Mouse (Mus musculus) small intestine, adult 2 months (tissue): ENCODE data around the gene Ptcra. TPM values are rescaled to one million over a fixed set of nuclear protein-coding genes. Genes with fewer than 3 reads are reported as not detected.
A peak's percentile ranks its signal among the peaks of the same experiment; 100 is the strongest.
"Not testable (repeated sequence)": the region's sequence is repeated elsewhere in the genome, so short reads cannot be mapped to it uniquely, and the experiment has no call there.

Source experiments
- H3K27ac ChIP-seq: fragments of 200-500 bp; 2 replicates; pipeline ENCODE4 v1.5.1; 2012; ENCODE audit warnings: low read depth, low read length, control low read depth, inconsistent platforms; ENCODE audit not compliant: insufficient read depth
- H3K27me3 ChIP-seq: fragments of 200-500 bp; 2 replicates; pipeline ENCODE4 v1.6.1; 2012; ENCODE audit warnings: mild to moderate bottlenecking, moderate library complexity, low read length, inconsistent platforms; ENCODE audit not compliant: control insufficient read depth, insufficient read depth
- H3K36me3 ChIP-seq: fragments of 200-500 bp; 2 replicates; pipeline ENCODE4 v1.6.1; 2012; ENCODE audit warnings: mild to moderate bottlenecking, low read length, control low read depth, inconsistent platforms; ENCODE audit not compliant: control insufficient read depth, insufficient read depth
- H3K4me1 ChIP-seq: fragments of 200-500 bp; 2 replicates; pipeline ENCODE4 v1.6.1; 2012; ENCODE audit warnings: low read length, inconsistent platforms, mixed read lengths; ENCODE audit not compliant: control insufficient read depth, insufficient read depth, insufficient read length
- H3K4me3 ChIP-seq: fragments of 200-500 bp; 2 replicates; pipeline ENCODE4 v1.5.1; 2012; ENCODE audit warnings: low read depth, mild to moderate bottlenecking, control low read depth, inconsistent platforms, low read length, moderate library complexity
- CTCF ChIP-seq: fragments of 200-500 bp; IDR thresholded peaks from 2 replicates; pipeline ENCODE4 v1.5.1; 2012; ENCODE audit warnings: low read depth, mild to moderate bottlenecking, control low read depth, inconsistent platforms, low read length, moderate library complexity, mixed read lengths; ENCODE audit not compliant: insufficient replicate concordance, insufficient read length; ENCODE audit errors: extremely low read depth
- POLR2A ChIP-seq: fragments of 200-500 bp; IDR thresholded peaks from 2 replicates; pipeline ENCODE4 v1.6.1; 2012; ENCODE audit warnings: low read depth, mild to moderate bottlenecking, control low read depth, inconsistent platforms, low read length, moderate library complexity
- WGBS: fragments of 180-500 bp; shearing (Covaris S2); methylation state at CpG from one replicate; pipeline ENCODE4 v1.1.7; 2018; 5-methylcytosine and 5-hydroxymethylcytosine counted together
- polyA plus RNA-seq: library from polyadenylated mRNA; depleted of rRNA; stranded (reverse); fragments of >200 nt; gene quantifications from 2 replicates; pipeline ENCODE4 v1.2.3, GENCODE M21; 2012

The Ptcra gene
- polyA plus RNA-seq, 1 experiment, result not detected

DNA sequence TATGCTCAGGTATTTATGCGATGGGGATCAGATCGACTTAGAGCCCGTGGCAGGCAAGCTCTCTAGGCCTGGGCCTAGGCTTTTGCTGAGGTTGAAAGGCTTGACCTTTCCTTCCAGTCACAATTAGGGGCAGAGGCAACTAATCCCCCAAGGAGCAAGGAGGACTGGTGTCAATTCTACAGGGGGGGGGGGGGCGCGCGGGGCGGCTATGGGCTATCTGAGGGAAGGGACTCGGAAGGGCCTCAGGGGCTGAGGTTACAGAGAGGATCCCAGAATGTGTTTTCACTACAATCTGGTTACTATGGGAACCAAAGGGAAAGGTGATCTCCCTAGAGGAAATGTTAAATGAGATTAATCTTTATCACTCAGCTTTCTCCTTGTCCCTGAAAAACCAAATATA lies 33.9 kb upstream of the Ptcra start:
- no peak overlapping the region for H3K27ac ChIP-seq
- peaks cover 26% of the 10 kb centered on the region for H3K36me3 ChIP-seq
- no peaks in the 10 kb centered on the region for H3K4me1 ChIP-seq
- TF ChIP-seq CTCF (no peak), POLR2A (no peak)
- H3K27me3 ChIP-seq, result no peaks in the 10 kb centered on the region
- WGBS, result 81% methylated on average over 8 of the region's 8 CpGs
- no peak overlapping the region for H3K4me3 ChIP-seq

DNA sequence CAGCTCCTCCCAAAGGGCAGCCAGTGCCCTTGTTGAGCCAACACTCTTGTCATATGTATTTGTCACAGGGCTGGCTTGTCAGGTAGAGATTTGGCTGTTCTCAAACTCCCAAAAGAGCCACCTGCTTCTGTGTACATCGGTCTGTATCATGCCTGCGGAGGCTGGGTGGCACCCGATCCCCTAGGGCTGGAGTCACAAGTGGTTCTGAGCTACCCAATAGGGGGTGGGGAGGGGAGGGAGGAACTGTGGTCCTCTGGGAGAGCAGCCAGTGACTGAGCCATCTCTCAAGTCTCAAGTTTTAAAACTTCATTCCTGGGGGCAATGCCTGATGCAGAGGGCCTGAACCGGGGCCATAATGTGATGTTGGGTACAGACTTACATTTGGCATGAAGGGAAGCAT lies 33.2 kb upstream of the Ptcra start:
- H3K36me3 ChIP-seq, result peaks cover 25% of the 10 kb centered on the region
- no peak overlapping the region for H3K27ac ChIP-seq
- WGBS, result 93% methylated on average over 4 of the region's 4 CpGs
- H3K4me1 ChIP-seq, result no peaks in the 10 kb centered on the region
- no peaks in the 10 kb centered on the region for H3K27me3 ChIP-seq
- TF ChIP-seq CTCF (no peak), POLR2A (no peak)
- no peak overlapping the region for H3K4me3 ChIP-seq

DNA sequence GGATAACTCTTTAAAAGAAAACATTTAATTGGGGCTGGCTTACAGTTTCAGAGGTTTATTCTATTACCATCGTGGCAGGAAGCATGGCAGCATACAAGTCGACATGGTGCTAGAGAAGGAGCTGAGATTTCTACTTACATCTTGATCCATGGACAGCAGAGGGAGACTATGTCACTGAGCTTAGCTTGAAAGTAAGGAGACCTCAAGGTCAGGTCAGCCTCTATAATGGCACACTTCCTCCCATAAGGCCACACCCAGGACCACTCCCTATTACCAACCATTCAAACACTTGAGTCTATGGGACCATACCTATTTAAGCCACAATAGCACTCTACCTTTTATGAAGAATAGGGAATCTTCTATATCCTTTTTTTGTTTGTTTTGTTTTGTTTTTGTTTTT lies 29.5 kb upstream of the Ptcra start:
- H3K27ac ChIP-seq, result no peak overlapping the region
- H3K27me3 ChIP-seq, result no peaks in the 10 kb centered on the region
- H3K36me3 ChIP-seq, result no peaks in the 10 kb centered on the region
- 78% methylated on average over 2 of the region's 2 CpGs for WGBS
- no peak overlapping the region for H3K4me3 ChIP-seq
- TF ChIP-seq CTCF (no peak), POLR2A (no peak)
- H3K4me1 ChIP-seq, result no peaks in the 10 kb centered on the region

GRCm38 (mm10) chr17:46787974-46788373 lies 24.5 kb upstream of the Ptcra start:
- H3K36me3 ChIP-seq, H3K4me3 ChIP-seq, H3K27me3 ChIP-seq, H3K27ac ChIP-seq, H3K4me1 ChIP-seq: not testable (repeated sequence)
- 81% methylated on average over 2 of the region's 2 CpGs for WGBS

- H3K4me1 ChIP-seq, result no peaks in the 10 kb centered on the region
- WGBS, result 88% methylated on average over 5 of the region's 5 CpGs
- no peaks in the 10 kb centered on the region for H3K27me3 ChIP-seq
- no peaks in the 10 kb centered on the region for H3K36me3 ChIP-seq
- TF ChIP-seq POLR2A (no peak), CTCF (no peak)
- H3K27ac ChIP-seq, result no peak overlapping the region
- H3K4me3 ChIP-seq, result no peak overlapping the region
Observed at GRCm38 (mm10) chr17:46786952-46787351, 23.4 kb upstream of the Ptcra start.

DNA sequence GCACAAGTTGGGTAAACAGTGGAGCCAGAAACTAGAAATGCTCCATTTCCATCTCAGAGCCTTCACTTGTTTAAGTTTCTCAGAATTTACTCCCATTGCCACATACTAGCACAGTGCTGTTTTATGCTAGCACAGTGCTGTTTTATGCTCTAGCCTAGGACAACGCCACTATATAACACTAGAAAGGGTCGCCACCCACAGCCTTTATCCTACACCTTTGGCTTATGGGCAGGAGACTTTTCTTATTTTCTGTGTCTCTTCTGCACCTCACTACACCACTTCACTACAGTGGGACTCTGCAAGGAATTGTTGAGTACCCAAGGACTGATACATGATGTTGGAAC lies 19.7 kb upstream of the Ptcra start:
- Histone ChIP-seq H3K27me3 (no peaks in the 10 kb centered on the region), H3K4me3 (no peak overlapping the region), H3K4me1 (no peaks in the 10 kb centered on the region), H3K36me3 (peaks cover 21% of the 10 kb centered on the region), H3K27ac (no peak overlapping the region; the same call in 1 of the 2 replicates)
- TF ChIP-seq POLR2A (no peak), CTCF (no peak)
- 76% methylated on average over 2 of the region's 2 CpGs for WGBS

- Histone ChIP-seq H3K4me1 (no peaks in the 10 kb centered on the region), H3K27me3 (no peaks in the 10 kb centered on the region), H3K27ac (peak within 1 kb of the TSS; percentile 84), H3K36me3 (peaks cover 27% of the 10 kb centered on the region), H3K4me3 (peak within 1 kb of the TSS; percentile 93)
- peak; percentile 80; the same call in 1 of the 2 replicates for TF ChIP-seq CTCF
- TF ChIP-seq POLR2A, result peak; percentile 79
- WGBS, result under 1% methylated on average over 44 of the region's 44 CpGs
Observed at GRCm38 (mm10) chr17:46782341-46783221, 19.1 kb upstream of the Ptcra start, which contains the start of gene Rpl7l1. Rpl7l1 (minus strand) TSS chr17:46782672.

DNA sequence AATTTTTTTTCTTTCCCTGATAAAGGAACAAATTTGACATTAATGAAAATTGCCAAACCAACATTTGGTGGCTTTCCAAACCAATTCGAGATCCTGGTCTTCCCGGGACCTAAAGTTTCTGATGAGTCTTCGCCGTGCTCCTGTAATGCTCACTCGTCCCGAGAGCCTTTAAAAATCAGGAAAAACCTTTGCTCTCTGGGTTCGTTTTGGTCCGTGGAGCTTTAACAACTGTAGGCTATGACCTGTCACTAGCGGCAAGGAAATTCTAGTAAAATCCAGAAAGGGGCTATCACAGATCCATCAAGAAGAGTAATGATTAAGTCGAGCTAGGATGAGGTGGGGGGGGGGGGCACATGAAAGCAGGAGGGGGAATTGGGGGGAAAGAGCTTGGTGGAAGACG lies 18.4 kb upstream of the Ptcra start:
- WGBS, result 1% methylated on average over 11 of the region's 11 CpGs
- Histone ChIP-seq H3K4me3 (peak overlapping the region; percentile 93), H3K36me3 (peaks cover 32% of the 10 kb centered on the region)

More for the DNA sequence above, 18.4 kb upstream of the Ptcra start:
- TF ChIP-seq CTCF (no peak), POLR2A (no peak)
- no peaks in the 10 kb centered on the region for H3K27me3 ChIP-seq
- H3K4me1 ChIP-seq, result no peaks in the 10 kb centered on the region
- H3K27ac ChIP-seq, result peak overlapping the region; percentile 63
